Mouse (Mus musculus) erythroblast, embryonic 14.5 days (primary cell): ENCODE data around the gene Drd4. TPM values are rescaled to one million over a fixed set of nuclear protein-coding genes. Genes with fewer than 3 reads are reported as not detected.

Experiments used
- H3K27me3 ChIP-seq: 2 replicates; pipeline ENCODE4 v1.6.1; 2012; ENCODE audit warnings: inconsistent platforms; ENCODE audit not compliant: control insufficient read depth
- H3K36me3 ChIP-seq: 2 replicates; pipeline ENCODE4 v1.6.1; 2012; ENCODE audit warnings: mild to moderate bottlenecking, inconsistent platforms; ENCODE audit not compliant: control insufficient read depth
- H3K4me1 ChIP-seq: 2 replicates; pipeline ENCODE4 v1.6.1; 2012; ENCODE audit warnings: inconsistent platforms; ENCODE audit not compliant: control insufficient read depth
- H3K4me3 ChIP-seq: replicated peaks from 2 replicates; pipeline ENCODE3; 2012; ENCODE audit warnings: moderate library complexity, mild to moderate bottlenecking, inconsistent platforms
- H3K9me3 ChIP-seq: 2 replicates; pipeline ENCODE4 v1.6.1; 2012; ENCODE audit warnings: low read length, inconsistent platforms, mixed read lengths; ENCODE audit not compliant: control insufficient read depth
- GATA1 ChIP-seq: IDR thresholded peaks from 2 replicates; pipeline ENCODE4 v1.6.1; 2012; ENCODE audit warnings: low read length, inconsistent platforms, mixed read lengths
- TAL1 ChIP-seq: IDR thresholded peaks from 3 replicates; pipeline ENCODE4 v1.6.1; 2012; ENCODE audit warnings: low read length, inconsistent platforms, mixed read lengths
- polyA plus RNA-seq: library from polyadenylated mRNA; stranded (reverse); fragments of >175 nt; gene quantifications from 2 replicates; pipeline ENCODE4 v1.2.3, GENCODE M21; 2012

Drd4 gene
- polyA plus RNA-seq, 1 experiment = not detected

- H3K36me3 ChIP-seq = peaks cover 12% of the 10 kb centered on the region
- peaks cover 33% of the 10 kb centered on the region for H3K27me3 ChIP-seq
- H3K4me3 ChIP-seq = peak overlapping the region; percentile 28
- H3K4me1 ChIP-seq = peaks cover 40% of the 10 kb centered on the region
- H3K9me3 ChIP-seq = no peaks in the 10 kb centered on the region
- no peak for TF ChIP-seq TAL1
- TF ChIP-seq GATA1 = no peak
Measured at GRCm38 (mm10) chr7:141268466-141269272, 23.1 kb upstream of the Drd4 start.

GRCm38 (mm10) chr7:141269273-141269545, 22.6 kb upstream of the Drd4 start:
- no peak for TF ChIP-seq GATA1
- TF ChIP-seq TAL1 = no peak
- peak overlapping the region; percentile 28 for H3K4me3 ChIP-seq
- H3K27me3 ChIP-seq = peaks cover 36% of the 10 kb centered on the region
- no peaks in the 10 kb centered on the region for H3K9me3 ChIP-seq
- H3K4me1 ChIP-seq = peaks cover 35% of the 10 kb centered on the region
- peaks cover 7% of the 10 kb centered on the region for H3K36me3 ChIP-seq

GRCm38 (mm10) chr7:141270631-141271030, 21.2 kb upstream of the Drd4 start:
- no peaks in the 10 kb centered on the region for H3K36me3 ChIP-seq
- peaks cover 36% of the 10 kb centered on the region for H3K27me3 ChIP-seq
- peaks cover 20% of the 10 kb centered on the region for H3K4me1 ChIP-seq
- TF ChIP-seq TAL1 (no peak), GATA1 (no peak)
- no peaks in the 10 kb centered on the region for H3K9me3 ChIP-seq
- H3K4me3 ChIP-seq = no peak overlapping the region

GRCm38 (mm10) chr7:141275356-141275755, 16.4 kb upstream of the Drd4 start:
- no peaks in the 10 kb centered on the region for H3K9me3 ChIP-seq
- no peak for TF ChIP-seq GATA1
- TF ChIP-seq TAL1 = no peak
- peaks cover 7% of the 10 kb centered on the region for H3K4me1 ChIP-seq
- H3K4me3 ChIP-seq = no peak overlapping the region
- no peaks in the 10 kb centered on the region for H3K36me3 ChIP-seq
- peaks cover 40% of the 10 kb centered on the region for H3K27me3 ChIP-seq

- Histone ChIP-seq H3K9me3 (no peaks in the 10 kb centered on the region), H3K27me3 (peaks cover 43% of the 10 kb centered on the region), H3K4me1 (peaks cover 7% of the 10 kb centered on the region), H3K4me3 (no peak within 1 kb of the TSS), H3K36me3 (no peaks in the 10 kb centered on the region)
- TF ChIP-seq TAL1 = no peak
- TF ChIP-seq GATA1 = no peak
Measured at GRCm38 (mm10) chr7:141276546-141276945, 15.3 kb upstream of the Drd4 start, which contains the start of gene Cdhr5. Cdhr5 (minus strand) TSS chr7:141276786.

GRCm38 (mm10) chr7:141277701-141278678, 13.8 kb upstream of the Drd4 start:
- Histone ChIP-seq H3K4me1 (peaks cover 7% of the 10 kb centered on the region), H3K36me3 (no peaks in the 10 kb centered on the region), H3K4me3 (no peak overlapping the region), H3K9me3 (no peaks in the 10 kb centered on the region), H3K27me3 (peaks cover 48% of the 10 kb centered on the region)
- TF ChIP-seq TAL1 (no peak), GATA1 (no peak)

- Histone ChIP-seq H3K27me3 (peaks cover 47% of the 10 kb centered on the region), H3K9me3 (no peaks in the 10 kb centered on the region), H3K36me3 (no peaks in the 10 kb centered on the region), H3K4me1 (peaks cover 7% of the 10 kb centered on the region), H3K4me3 (peak within 1 kb of the TSS; percentile 29)
- no peak for TF ChIP-seq TAL1
- TF ChIP-seq GATA1 = no peak
Measured at GRCm38 (mm10) chr7:141278766-141279590, 12.8 kb upstream of the Drd4 start, which contains the start of gene Sct. Sct (minus strand) TSS chr7:141279133.

- peaks cover 46% of the 10 kb centered on the region for H3K27me3 ChIP-seq
- TF ChIP-seq GATA1 (no peak), TAL1 (no peak)
Measured at GRCm38 (mm10) chr7:141281442-141281841, 10.4 kb upstream of the Drd4 start.

GRCm38 (mm10) chr7:141282756-141283155, 9.1 kb upstream of the Drd4 start:
- no peak overlapping the region for H3K4me3 ChIP-seq
- no peaks in the 10 kb centered on the region for H3K9me3 ChIP-seq
- no peaks in the 10 kb centered on the region for H3K36me3 ChIP-seq
- TF ChIP-seq TAL1 (no peak), GATA1 (no peak)
- H3K27me3 ChIP-seq = peaks cover 39% of the 10 kb centered on the region
- H3K4me1 ChIP-seq = peaks cover 7% of the 10 kb centered on the region

More at GRCm38 (mm10) chr7:141281442-141281841, 10.4 kb upstream of the Drd4 start:
- Histone ChIP-seq H3K4me3 (no peak overlapping the region), H3K4me1 (peaks cover 7% of the 10 kb centered on the region), H3K36me3 (no peaks in the 10 kb centered on the region), H3K9me3 (no peaks in the 10 kb centered on the region)
